Mouse (Mus musculus) MEL (cell line): ENCODE measurements around the gene Nrarp. TPM values are rescaled to one million over a fixed set of nuclear protein-coding genes. Genes with fewer than 3 reads are reported as not detected.

Experiments
- DNase-seq: peaks from one replicate; pipeline ENCODE4 v3.0.0; 2011; ENCODE audit warnings: low read depth, low spot score
- H3K27ac ChIP-seq: 2 replicates; pipeline ENCODE4 v1.5.1; 2012; ENCODE audit warnings: low read depth, mild to moderate bottlenecking, control low read depth, low read length, moderate library complexity; ENCODE audit not compliant: control insufficient read depth
- H3K27me3 ChIP-seq, 2 experiments: fragments of 150-350 bp in 1 of 2; sonication (generic) in 1 of 2; 2 replicates each; pipeline ENCODE4 v1.6.1; 2012; ENCODE audit warnings: low read length in 2 of 2, mild to moderate bottlenecking in 2 of 2, improper control_type of control experiment in 1 of 2, moderate library complexity in 1 of 2; ENCODE audit not compliant: insufficient read depth in 2 of 2, control insufficient read depth in 1 of 2
- H3K36me3 ChIP-seq, 2 experiments: 2 replicates each; pipeline ENCODE4 v1.6.1; 2012 to 2014; ENCODE audit warnings: low read length in 2 of 2, improper control_type of control experiment in 1 of 2, inconsistent platforms in 1 of 2, mild to moderate bottlenecking in 1 of 2; ENCODE audit not compliant: insufficient read depth in 2 of 2, control insufficient read depth in 1 of 2
- H3K4me1 ChIP-seq, 2 experiments: fragments of 150-350 bp in 1 of 2; sonication (generic) in 1 of 2; 2 replicates each; pipeline ENCODE4 v1.6.1; 2012; ENCODE audit warnings: low read length in 2 of 2, improper control_type of control experiment in 1 of 2, mild to moderate bottlenecking in 1 of 2; ENCODE audit not compliant: insufficient read depth in 2 of 2, control insufficient read depth in 1 of 2
- H3K4me3 ChIP-seq, 2 experiments: fragments of 150-350 bp in 1 of 2; sonication (generic) in 1 of 2; 2 replicates each; pipeline ENCODE4 v1.5.1; 2012; ENCODE audit warnings: low read depth in 2 of 2, low read length in 2 of 2, mild to moderate bottlenecking in 2 of 2, moderate library complexity in 2 of 2, control low read depth in 1 of 2, improper control_type of control experiment in 1 of 2; ENCODE audit not compliant: control insufficient read depth in 1 of 2, insufficient read depth in 1 of 2
- H3K79me2 ChIP-seq: 2 replicates; pipeline ENCODE4 v1.6.1; 2012; ENCODE audit warnings: mild to moderate bottlenecking, low read length, moderate library complexity; ENCODE audit not compliant: control insufficient read depth, poor library complexity, insufficient read depth
- H3K9ac ChIP-seq: 2 replicates; pipeline ENCODE4 v1.6.1; 2012; ENCODE audit warnings: low read depth, mild to moderate bottlenecking, control low read depth, low read length, moderate library complexity; ENCODE audit not compliant: control insufficient read depth, poor library complexity, severe bottlenecking
- H3K9me3 ChIP-seq: fragments of 150-350 bp; sonication (generic); replicated peaks from 2 replicates; pipeline ENCODE4 v1.6.1; 2012; ENCODE audit warnings: mild to moderate bottlenecking, low read length, improper control_type of control experiment, moderate library complexity; ENCODE audit not compliant: insufficient read depth
- BHLHE40 ChIP-seq: IDR thresholded peaks from 2 replicates; pipeline ENCODE4 v1.6.1; 2012; ENCODE audit warnings: low read depth, mild to moderate bottlenecking, inconsistent platforms, low read length, improper control_type of control experiment, borderline replicate concordance
- CHD1 ChIP-seq: IDR thresholded peaks from 2 replicates; pipeline ENCODE4 v1.6.1; 2012; ENCODE audit warnings: low read depth, mild to moderate bottlenecking, inconsistent platforms, low read length, improper control_type of control experiment
- CTCF ChIP-seq, 3 experiments: IDR thresholded peaks in 2 of 3; conservative IDR thresholded peaks in 1 of 3; 2 replicates each; pipeline ENCODE4 v1.5.1; 2011 to 2012; ENCODE audit warnings: low read length in 3 of 3, low read depth in 2 of 3, mild to moderate bottlenecking in 2 of 3, improper control_type of control experiment in 1 of 3, inconsistent platforms in 1 of 3, mixed read lengths in 1 of 3, moderate library complexity in 1 of 3; ENCODE audit not compliant: control insufficient read depth in 1 of 3, insufficient read depth in 1 of 3, poor library complexity in 1 of 3, severe bottlenecking in 1 of 3
- ELF1 ChIP-seq: IDR thresholded peaks from 2 replicates; pipeline ENCODE4 v1.6.1; 2014; ENCODE audit warnings: low read depth, mild to moderate bottlenecking, inconsistent platforms, low read length, improper control_type of control experiment, moderate library complexity
- GABPA ChIP-seq: IDR thresholded peaks from 2 replicates; pipeline ENCODE4 v1.6.1; 2012; ENCODE audit warnings: low read depth, mild to moderate bottlenecking, inconsistent platforms, low read length, improper control_type of control experiment, moderate library complexity
- HCFC1 ChIP-seq: IDR thresholded peaks from 2 replicates; pipeline ENCODE4 v1.6.1; 2012; ENCODE audit warnings: low read depth, mild to moderate bottlenecking, inconsistent platforms, low read length, improper control_type of control experiment, moderate library complexity
- KAT2A ChIP-seq: conservative IDR thresholded peaks from 2 replicates; pipeline ENCODE4 v1.6.1; 2012; ENCODE audit warnings: low read depth, low read length, improper control_type of control experiment, inconsistent platforms
- MAX ChIP-seq: IDR thresholded peaks from 2 replicates; pipeline ENCODE4 v1.6.1; 2011; ENCODE audit warnings: low read length, improper control_type of control experiment
- MAZ ChIP-seq: IDR thresholded peaks from 2 replicates; pipeline ENCODE4 v1.6.1; 2012; ENCODE audit warnings: low read depth, mild to moderate bottlenecking, inconsistent platforms, low read length, improper control_type of control experiment
- MXI1 ChIP-seq: IDR thresholded peaks from 2 replicates; pipeline ENCODE4 v1.6.1; 2011; ENCODE audit warnings: mild to moderate bottlenecking, low read depth, low read length, improper control_type of control experiment
- MYC ChIP-seq: IDR thresholded peaks from 2 replicates; pipeline ENCODE4 v1.6.1; 2011; ENCODE audit warnings: low read depth, mild to moderate bottlenecking, low read length, improper control_type of control experiment, moderate library complexity
- NELFE ChIP-seq: IDR thresholded peaks from 2 replicates; pipeline ENCODE4 v1.6.1; 2011; ENCODE audit warnings: low read depth, low read length, improper control_type of control experiment
- POLR2A ChIP-seq, 2 experiments: IDR thresholded peaks; 2 replicates each; pipeline ENCODE4 v1.6.1; 2011 to 2012; ENCODE audit warnings: low read length in 2 of 2, mild to moderate bottlenecking in 2 of 2, control low read depth in 1 of 2, improper control_type of control experiment in 1 of 2, low read depth in 1 of 2, moderate library complexity in 1 of 2; ENCODE audit not compliant: control insufficient read depth in 1 of 2, insufficient read depth in 1 of 2, poor library complexity in 1 of 2
- POLR2AphosphoS2 ChIP-seq: IDR thresholded peaks from 2 replicates; pipeline ENCODE4 v1.6.1; 2011; ENCODE audit warnings: low read length, improper control_type of control experiment
- RAD21 ChIP-seq: IDR thresholded peaks from 2 replicates; pipeline ENCODE4 v1.6.1; 2011; ENCODE audit warnings: mild to moderate bottlenecking, low read depth, low read length, improper control_type of control experiment
- SIN3A ChIP-seq: IDR thresholded peaks from 2 replicates; pipeline ENCODE4 v1.6.1; 2012; ENCODE audit warnings: low read length, improper control_type of control experiment, inconsistent platforms
- TAL1 ChIP-seq: IDR thresholded peaks from 2 replicates; pipeline ENCODE4 v1.6.1; 2012; ENCODE audit warnings: mild to moderate bottlenecking, inconsistent platforms, low read length, moderate library complexity, mixed read lengths
- TBP ChIP-seq: IDR thresholded peaks from 2 replicates; pipeline ENCODE4 v1.8.0; 2011; ENCODE audit warnings: low read depth, low read length, improper control_type of control experiment
- TCF12 ChIP-seq: IDR thresholded peaks from 2 replicates; pipeline ENCODE4 v1.6.1; 2014; ENCODE audit warnings: low read depth, mild to moderate bottlenecking, inconsistent platforms, low read length, improper control_type of control experiment, moderate library complexity
- UBTF ChIP-seq: IDR thresholded peaks from 2 replicates; pipeline ENCODE4 v1.6.1; 2012; ENCODE audit warnings: low read depth, mild to moderate bottlenecking, inconsistent platforms, low read length, improper control_type of control experiment, moderate library complexity, borderline replicate concordance; ENCODE audit not compliant: insufficient read depth
- ZC3H11A ChIP-seq: IDR thresholded peaks from 2 replicates; pipeline ENCODE4 v1.6.1; 2012; ENCODE audit warnings: low read depth, mild to moderate bottlenecking, inconsistent platforms, low read length, improper control_type of control experiment
- ZMIZ1 ChIP-seq: IDR thresholded peaks from 2 replicates; pipeline ENCODE4 v1.6.1; 2012; ENCODE audit warnings: low read depth, mild to moderate bottlenecking, inconsistent platforms, low read length, improper control_type of control experiment, moderate library complexity
- ZNF384 ChIP-seq: IDR thresholded peaks from 2 replicates; pipeline ENCODE4 v1.6.1; 2012; ENCODE audit warnings: low read depth, mild to moderate bottlenecking, inconsistent platforms, low read length, improper control_type of control experiment
- polyA plus RNA-seq, 2 experiments: library from polyadenylated mRNA; stranded (reverse) in 1 of 2; unstranded in 1 of 2; fragments of >175 nt in 1 of 2; fragments of >200 nt in 1 of 2; gene quantifications; 2 replicates each; pipeline versions ENCODE4 v1.2.1 to v1.2.4; 2012; ENCODE audit warnings: low replicate concordance in 2 of 2, low read depth in 1 of 2; ENCODE audit not compliant: insufficient read length in 2 of 2, insufficient read depth in 1 of 2, missing spikeins in 1 of 2
- total RNA-seq: library from RNA; depleted of rRNA; stranded (reverse); fragments of 300-350 nt; gene quantifications from 2 replicates; pipeline ENCODE4 v1.2.3, GENCODE M21; 2012

The Nrarp gene
- total and polyA plus RNA-seq, 3 experiments = 6.5 to 12.3 TPM; not detected in 1

DNA sequence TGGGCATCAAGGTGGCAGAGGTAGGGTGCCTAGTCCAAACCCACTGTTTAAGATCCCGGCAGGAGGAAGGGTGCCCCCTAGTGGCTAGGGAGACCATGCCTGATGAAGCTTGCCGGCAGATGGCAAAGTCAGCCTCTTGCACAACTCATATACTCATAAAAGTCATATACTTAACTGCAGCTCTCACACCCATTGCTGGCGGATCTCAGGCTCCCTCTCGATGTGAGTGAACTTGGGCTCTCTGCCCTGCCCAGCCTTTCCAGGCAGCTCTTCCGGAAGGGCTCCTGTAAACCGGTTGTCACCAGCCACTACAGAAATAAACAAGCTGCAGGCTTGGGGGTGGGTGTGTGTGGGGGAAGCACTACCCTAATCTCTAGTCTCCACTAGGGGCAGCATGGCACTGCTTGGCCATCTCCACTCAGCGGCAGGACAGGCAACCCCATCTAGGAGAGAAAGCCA is 47.9 kb downstream of the Nrarp start:
- Histone ChIP-seq H3K9ac (peak overlapping the region; percentile 66), H3K27me3 (no peaks in the 10 kb centered on the region), H3K36me3 (peaks cover 4 to 12% of the 10 kb centered on the region in 2 experiments), H3K27ac (peak overlapping the region; percentile 72), H3K4me1 (peaks cover 7 to 26% of the 10 kb centered on the region in 2 experiments; a peak in 3 of 4 replicates), H3K9me3 (no peaks in the 10 kb centered on the region), H3K4me3 (peak overlapping the region; percentile 48 to 67), H3K79me2 (peaks cover 13% of the 10 kb centered on the region)
- peak; percentile 94 for DNase-seq
- TF ChIP-seq UBTF = no peak
- peak; percentile 21 for TF ChIP-seq NELFE
- peak; percentile 61 for TF ChIP-seq MAX
- TF ChIP-seq POLR2AphosphoS2 = no peak
- 0 out of 2 replicates have a peak, but pooled peaks have one; percentile 27 for TF ChIP-seq ZMIZ1
- TF ChIP-seq RAD21 = peak; percentile 59
- TF ChIP-seq SIN3A = peak; percentile 91
- TF ChIP-seq TAL1 = no peak
- TF ChIP-seq HCFC1 = peak; percentile 68
- TF ChIP-seq GABPA = no peak
- TF ChIP-seq MAZ = peak; percentile 83
- TF ChIP-seq ZC3H11A = peak; percentile 38; the same call in 1 of the 2 replicates
- TF ChIP-seq CHD1 = no peak
- TF ChIP-seq MXI1 = peak; percentile 67
- peak; percentile 72 to 96 (median 93) for TF ChIP-seq CTCF (IDR thresholded peaks at IDR 0.05 in 2 of 3, conservative IDR thresholded peaks at IDR 0.05 in 1 of 3; ENCODE audit: control insufficient read depth in 1 of 3, insufficient read depth in 1 of 3, low read depth in 2 of 3, low read length in 3 of 3, poor library complexity in 1 of 3, severe bottlenecking in 1 of 3)
- TF ChIP-seq ELF1 = peak; percentile 73
- TF ChIP-seq TCF12 = 0 out of 2 replicates have a peak, but pooled peaks have one; percentile 29
- TF ChIP-seq KAT2A = no peak
- TF ChIP-seq ZNF384 = no peak
- peak; percentile 62 for TF ChIP-seq TBP
- peak in 1 of 2 experiments; percentile 35; a peak in 1 of 4 replicates for TF ChIP-seq POLR2A (IDR thresholded peaks at IDR 0.05; ENCODE audit: control insufficient read depth in 1 of 2, insufficient read depth in 1 of 2, low read depth in 1 of 2, low read length in 2 of 2, poor library complexity in 1 of 2)
- 0 out of 2 replicates have a peak, but pooled peaks have one; percentile 55 for TF ChIP-seq BHLHE40
- TF ChIP-seq MYC = 0 out of 2 replicates have a peak, but pooled peaks have one; percentile 52
